Mouse (Mus musculus) heart, embryonic 10.5 days (tissue): ENCODE results near the gene Rab17. TPM values are rescaled to one million over a fixed set of nuclear protein-coding genes. Genes with fewer than 3 reads are reported as not detected.

Source experiments
- DNase-seq: peaks from one replicate; pipeline ENCODE4 v3.0.0-alpha.2; 2017; ENCODE audit warnings: low spot score
- H3K27ac ChIP-seq: fragments of 300-500 bp; sonication (generic); 2 replicates; pipeline ENCODE4 v1.5.1; 2016; ENCODE audit warnings: mild to moderate bottlenecking
- H3K27me3 ChIP-seq: fragments of 300-500 bp; sonication (generic); 2 replicates; pipeline ENCODE4 v1.6.1; 2016; ENCODE audit warnings: mild to moderate bottlenecking; ENCODE audit not compliant: poor library complexity, insufficient read depth, severe bottlenecking
- H3K36me3 ChIP-seq: fragments of 300-500 bp; sonication (generic); 2 replicates; pipeline ENCODE4 v1.6.1; 2016; ENCODE audit warnings: mild to moderate bottlenecking, moderate library complexity
- H3K4me1 ChIP-seq: fragments of 300-500 bp; sonication (generic); 2 replicates; pipeline ENCODE4 v1.6.1; 2016; ENCODE audit warnings: mild to moderate bottlenecking
- H3K4me3 ChIP-seq: fragments of 300-500 bp; sonication (generic); 2 replicates; pipeline ENCODE4 v1.5.1; 2016; ENCODE audit warnings: mild to moderate bottlenecking, moderate library complexity
- H3K9me3 ChIP-seq: fragments of 300-500 bp; sonication (generic); 2 replicates; pipeline ENCODE4 v1.6.1; 2016; ENCODE audit warnings: mild to moderate bottlenecking, moderate library complexity
- WGBS: fragments of 180-500 bp; shearing (Covaris S2); methylation state at CpG from one replicate; pipeline ENCODE4 v1.1.7; 2016; 5-methylcytosine and 5-hydroxymethylcytosine counted together
- polyA plus RNA-seq: library from polyadenylated mRNA; unstranded; fragments of >200 nt; fragmentation: Nextera tagmentation; extraction: Ambion mirVana; gene quantifications from 2 replicates; pipeline ENCODE4 v1.2.1, GENCODE M21; 2016

The Rab17 gene
- polyA plus RNA-seq, 1 experiment from 2014 or later: 0.94 TPM

GRCm38 (mm10) chr1:90951670-90952069 is 17.8 kb downstream of the Rab17 start:
- Histone ChIP-seq H3K9me3 (no peaks in the 10 kb centered on the region), H3K27ac (no peak overlapping the region), H3K4me3 (no peak overlapping the region), H3K36me3 (no peaks in the 10 kb centered on the region), H3K27me3 (peaks cover 19% of the 10 kb centered on the region), H3K4me1 (peaks cover 3% of the 10 kb centered on the region; the same call in 1 of the 2 replicates)
- WGBS: 58% methylated on average over 7 of the region's 7 CpGs
- DNase-seq: no peak

DNA sequence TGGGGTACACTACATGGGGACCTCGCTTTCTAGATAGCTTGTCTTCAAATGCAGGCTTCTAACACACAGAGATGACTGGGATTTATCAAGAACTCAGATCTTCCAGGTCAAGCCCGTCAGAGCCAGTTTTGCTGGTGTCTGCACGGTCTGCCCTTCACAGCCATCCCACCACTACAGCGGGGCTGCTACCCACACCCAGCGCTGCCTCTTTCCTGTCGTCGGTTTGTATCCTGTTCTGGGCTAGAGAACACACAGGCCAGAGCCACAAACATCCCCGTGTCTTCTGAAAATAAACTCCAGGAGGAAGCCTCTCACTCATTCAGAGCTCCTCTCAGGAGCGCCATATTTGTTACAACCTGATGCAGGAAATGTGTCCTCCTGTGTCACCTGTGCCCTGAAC is 20.2 kb downstream of the Rab17 start:
- no peak overlapping the region for H3K4me3 ChIP-seq
- no peaks in the 10 kb centered on the region for H3K36me3 ChIP-seq
- H3K9me3 ChIP-seq: no peaks in the 10 kb centered on the region
- DNase-seq: no peak
- no peak overlapping the region for H3K27ac ChIP-seq
- 63% methylated on average over 9 of the region's 9 CpGs for WGBS
- peaks cover 22% of the 10 kb centered on the region for H3K27me3 ChIP-seq
- peaks cover 9% of the 10 kb centered on the region; the same call in 1 of the 2 replicates for H3K4me1 ChIP-seq

DNA sequence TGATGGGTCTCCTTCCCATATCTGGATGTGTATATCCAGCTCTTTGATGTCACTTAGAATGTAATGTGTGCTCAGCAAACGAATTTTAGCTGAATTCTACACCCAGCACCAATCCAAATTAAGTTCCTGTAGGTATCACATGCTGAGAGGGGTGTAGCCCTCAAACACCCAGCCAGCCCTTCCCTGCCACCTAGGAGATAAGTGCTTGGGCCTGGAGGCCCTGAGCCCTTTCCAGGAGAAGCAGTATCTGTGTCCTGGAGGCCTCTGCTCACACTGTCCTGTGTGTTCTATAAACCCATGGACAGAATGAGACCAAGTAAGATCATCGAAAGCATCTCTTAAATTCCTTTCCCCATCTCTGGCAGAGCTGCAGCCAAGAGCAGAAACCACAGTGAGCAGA is 22.2 kb downstream of the Rab17 start:
- Histone ChIP-seq H3K36me3 (no peaks in the 10 kb centered on the region), H3K27me3 (peaks cover 30% of the 10 kb centered on the region), H3K4me3 (no peak overlapping the region), H3K9me3 (no peaks in the 10 kb centered on the region), H3K27ac (no peak overlapping the region), H3K4me1 (peaks cover 9% of the 10 kb centered on the region; the same call in 1 of the 2 replicates)
- DNase-seq: no peak
- 66% methylated on average over 2 of the region's 2 CpGs for WGBS

- no peak overlapping the region for H3K27ac ChIP-seq
- H3K4me3 ChIP-seq: no peak overlapping the region
- WGBS: 52% methylated on average over 10 of the region's 10 CpGs
- H3K4me1 ChIP-seq: peaks cover 9% of the 10 kb centered on the region; the same call in 1 of the 2 replicates
- peaks cover 33% of the 10 kb centered on the region for H3K27me3 ChIP-seq
- DNase-seq: no peak
- no peaks in the 10 kb centered on the region for H3K36me3 ChIP-seq
- H3K9me3 ChIP-seq: no peaks in the 10 kb centered on the region
Observed at GRCm38 (mm10) chr1:90945171-90945570, 24.3 kb downstream of the Rab17 start.

GRCm38 (mm10) chr1:90939980-90940379 is 29.5 kb downstream of the Rab17 start:
- no peak overlapping the region for H3K4me3 ChIP-seq
- DNase-seq: no peak
- no peaks in the 10 kb centered on the region for H3K9me3 ChIP-seq
- H3K4me1 ChIP-seq: peaks cover 7% of the 10 kb centered on the region
- H3K27ac ChIP-seq: no peak overlapping the region
- 83% methylated on average over 4 of the region's 4 CpGs for WGBS
- peaks cover 43% of the 10 kb centered on the region for H3K27me3 ChIP-seq
- H3K36me3 ChIP-seq: no peaks in the 10 kb centered on the region

DNA sequence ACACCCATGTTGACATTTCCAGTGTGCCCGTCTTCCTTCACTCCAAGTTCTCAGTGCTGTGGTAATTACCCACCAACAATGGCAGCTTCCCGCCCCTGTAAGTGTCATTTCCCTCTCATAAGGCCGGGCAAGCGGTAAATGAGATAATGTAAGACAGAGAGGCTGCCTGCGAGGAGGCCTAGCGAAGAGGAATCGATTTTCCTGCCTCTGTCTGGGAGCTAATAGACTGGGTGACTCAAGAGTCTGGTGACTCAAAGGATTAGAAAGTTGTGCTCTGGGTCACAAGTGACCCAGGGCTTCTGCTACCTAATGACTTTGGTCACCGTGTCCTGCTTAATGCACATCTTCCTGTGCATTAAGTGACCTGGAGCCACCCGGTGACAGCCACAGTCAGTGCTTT is 32.5 kb downstream of the Rab17 start:
- Histone ChIP-seq H3K4me3 (no peak overlapping the region), H3K27me3 (peaks cover 33% of the 10 kb centered on the region), H3K36me3 (no peaks in the 10 kb centered on the region), H3K27ac (no peak overlapping the region), H3K9me3 (no peaks in the 10 kb centered on the region), H3K4me1 (peaks cover 11% of the 10 kb centered on the region; the same call in 1 of the 2 replicates)
- DNase-seq: no peak
- 60% methylated on average over 9 of the region's 9 CpGs for WGBS

DNA sequence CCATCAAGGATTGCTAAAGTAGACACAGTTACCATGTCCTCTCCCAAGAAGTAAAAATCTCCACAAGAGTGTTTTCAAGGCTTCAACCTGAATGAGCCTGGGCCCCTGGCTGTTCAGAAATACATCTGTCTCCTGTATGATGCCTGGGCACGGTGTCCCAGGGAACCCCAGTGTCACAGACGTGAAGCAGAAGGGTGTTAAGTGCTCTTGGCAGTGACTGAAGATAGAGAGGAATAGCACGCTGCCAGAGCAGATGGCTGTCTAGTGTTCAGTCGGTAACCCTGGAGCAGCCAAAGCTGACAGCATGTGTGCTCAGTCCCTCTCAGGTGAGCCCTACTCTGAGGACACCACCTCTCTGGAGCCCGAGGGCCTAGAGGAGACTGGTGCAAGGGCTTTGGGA is 36.5 kb downstream of the Rab17 start:
- Histone ChIP-seq H3K9me3 (no peaks in the 10 kb centered on the region), H3K27me3 (peaks cover 17% of the 10 kb centered on the region), H3K4me1 (peaks cover 19% of the 10 kb centered on the region), H3K4me3 (no peak overlapping the region), H3K27ac (no peak overlapping the region), H3K36me3 (no peaks in the 10 kb centered on the region)
- DNase-seq: no peak
- WGBS: 51% methylated on average over 5 of the region's 5 CpGs

DNA sequence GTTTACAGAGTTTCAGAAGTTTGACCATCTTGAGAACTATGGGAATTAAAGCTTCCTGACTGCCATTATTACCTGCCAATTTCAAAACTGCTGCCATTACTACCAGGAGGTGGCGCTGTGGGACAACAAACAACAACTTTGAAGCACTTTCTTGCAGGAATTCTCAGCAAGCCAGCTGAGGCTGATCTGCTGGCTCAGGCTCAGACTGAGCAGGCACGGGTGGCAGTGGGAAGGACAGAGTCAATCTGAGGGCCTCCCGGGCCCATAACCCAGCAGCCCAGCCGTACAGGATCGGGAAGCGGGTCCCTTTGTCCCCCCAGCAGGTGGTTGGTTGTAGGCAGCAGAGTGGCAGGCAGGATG is 40.9 kb downstream of the Rab17 start:
- H3K27ac ChIP-seq: no peak overlapping the region

DNA sequence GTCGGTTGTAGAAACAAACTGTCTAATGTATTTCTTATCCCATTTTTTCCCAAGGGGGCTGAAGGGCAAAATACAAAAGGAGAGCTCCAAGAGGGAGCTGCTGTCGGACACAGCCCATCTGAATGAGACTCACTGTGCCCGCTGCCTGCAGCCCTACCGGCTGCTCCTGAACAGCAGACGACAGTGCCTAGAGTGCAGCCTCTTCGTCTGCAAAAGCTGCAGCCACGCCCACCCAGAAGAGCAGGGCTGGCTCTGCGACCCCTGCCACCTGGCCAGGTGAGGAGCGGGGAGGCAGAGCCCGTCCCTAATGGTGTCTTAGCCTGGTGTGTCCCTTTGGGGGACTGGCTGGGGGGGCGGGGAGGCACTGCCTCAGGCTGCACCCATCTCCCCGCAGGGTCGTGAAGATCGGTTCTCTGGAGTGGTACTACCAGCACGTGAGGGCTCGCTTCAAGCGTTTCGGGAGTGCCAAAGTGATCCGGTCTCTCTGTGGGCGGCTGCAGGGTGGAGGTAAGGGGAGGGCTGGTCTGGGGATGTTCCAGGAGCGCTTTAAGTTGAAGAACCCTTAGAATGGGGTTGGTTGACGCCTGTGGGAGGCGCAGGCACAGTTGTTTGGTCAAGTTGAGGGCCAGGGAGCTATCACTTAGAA is 41.4 kb downstream of the Rab17 start:
- H3K9me3 ChIP-seq: no peaks in the 10 kb centered on the region
- no peak for DNase-seq
- H3K27me3 ChIP-seq: peaks cover 12% of the 10 kb centered on the region; the same call in 1 of the 2 replicates
- H3K27ac ChIP-seq: peak overlapping the region; percentile 63; the same call in 1 of the 2 replicates
- peaks cover 21% of the 10 kb centered on the region for H3K4me1 ChIP-seq
- peak overlapping the region; percentile 62 for H3K4me3 ChIP-seq
- WGBS: 1% methylated on average over 23 of the region's 23 CpGs
- H3K36me3 ChIP-seq: no peaks in the 10 kb centered on the region

More for the DNA sequence above, 40.9 kb downstream of the Rab17 start:
- Histone ChIP-seq H3K9me3 (no peaks in the 10 kb centered on the region), H3K27me3 (peaks cover 16% of the 10 kb centered on the region; the same call in 1 of the 2 replicates), H3K4me1 (peaks cover 23% of the 10 kb centered on the region), H3K4me3 (peak overlapping the region; percentile 62), H3K36me3 (no peaks in the 10 kb centered on the region)
- WGBS: 5% methylated on average over 6 of the region's 6 CpGs
- DNase-seq: peak; percentile 93

DNA sequence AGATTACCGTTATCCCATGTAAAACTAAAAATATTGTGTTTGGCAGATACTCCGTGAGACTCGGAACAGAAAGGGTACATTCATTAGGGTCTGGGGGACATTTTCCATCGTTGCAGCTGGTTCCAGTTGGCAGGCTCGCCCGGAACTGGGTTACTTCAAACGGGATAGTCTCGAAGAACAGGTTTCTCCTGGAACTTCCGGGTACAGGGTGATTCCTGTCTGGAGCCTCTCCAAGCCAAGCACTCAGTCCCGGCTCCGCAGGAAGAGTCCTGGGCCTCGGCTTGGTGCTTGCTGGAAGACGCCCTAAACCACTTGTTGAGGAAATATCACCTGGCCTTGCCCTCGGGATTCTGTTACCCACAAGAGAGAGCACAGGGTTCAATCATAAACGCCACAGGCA is 42.2 kb downstream of the Rab17 start:
- Histone ChIP-seq H3K27me3 (peaks cover 11% of the 10 kb centered on the region; the same call in 1 of the 2 replicates), H3K27ac (no peak overlapping the region), H3K9me3 (no peaks in the 10 kb centered on the region), H3K36me3 (no peaks in the 10 kb centered on the region), H3K4me1 (peaks cover 14% of the 10 kb centered on the region), H3K4me3 (0 out of 2 replicates have a peak overlapping the region, but pooled peaks have one; percentile 62)
- no peak for DNase-seq
- 39% methylated on average over 15 of the region's 15 CpGs for WGBS

- 90% methylated on average over 4 of the region's 4 CpGs for WGBS
- no peak overlapping the region for H3K4me3 ChIP-seq
- H3K4me1 ChIP-seq: peaks cover 14% of the 10 kb centered on the region
- H3K27me3 ChIP-seq: peaks cover 11% of the 10 kb centered on the region; the same call in 1 of the 2 replicates
- H3K27ac ChIP-seq: no peak overlapping the region
- H3K36me3 ChIP-seq: no peaks in the 10 kb centered on the region
- no peak for DNase-seq
- no peaks in the 10 kb centered on the region for H3K9me3 ChIP-seq
Observed at GRCm38 (mm10) chr1:90926030-90926429, 43.4 kb downstream of the Rab17 start.

- Histone ChIP-seq H3K4me3 (no peak overlapping the region), H3K9me3 (peaks cover 6% of the 10 kb centered on the region), H3K27me3 (0 out of 2 replicates have a peak, but pooled peaks cover 3% of the 10 kb centered on the region), H3K4me1 (peaks cover 16% of the 10 kb centered on the region), H3K27ac (no peak overlapping the region), H3K36me3 (0 out of 2 replicates have a peak, but pooled peaks cover 3% of the 10 kb centered on the region)
- no peak for DNase-seq
- 86% methylated on average over 9 of the region's 9 CpGs for WGBS
Observed at GRCm38 (mm10) chr1:90921687-90922086, 47.8 kb downstream of the Rab17 start.

DNA sequence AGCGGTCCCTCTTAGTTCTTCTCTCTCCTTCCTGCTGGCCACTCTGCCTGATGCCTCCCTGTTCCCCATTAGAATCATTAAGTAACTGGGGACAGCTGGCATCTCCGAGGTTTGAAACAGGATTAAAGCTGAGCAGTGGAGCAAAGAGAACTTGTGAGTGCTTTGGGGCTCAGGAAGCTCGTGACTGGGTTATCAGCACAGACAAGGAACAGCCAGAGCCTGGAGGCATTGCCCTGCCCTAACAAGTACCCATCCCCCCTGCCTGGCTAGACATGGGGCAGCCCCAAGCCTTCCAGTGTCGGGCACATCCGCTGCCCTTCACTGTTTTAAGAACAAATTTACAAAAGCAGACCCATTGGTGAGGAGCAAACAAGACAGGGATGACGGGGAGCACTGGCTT is 52.0 kb downstream of the Rab17 start:
- 0 out of 2 replicates have a peak, but pooled peaks cover 3% of the 10 kb centered on the region for H3K36me3 ChIP-seq
- H3K4me1 ChIP-seq: peaks cover 32% of the 10 kb centered on the region
- peaks cover 6% of the 10 kb centered on the region for H3K9me3 ChIP-seq
- H3K27ac ChIP-seq: no peak overlapping the region; the same call in 1 of the 2 replicates
- DNase-seq: no peak
- peaks cover 30% of the 10 kb centered on the region for H3K27me3 ChIP-seq
- H3K4me3 ChIP-seq: no peak overlapping the region
- 39% methylated on average over 6 of the region's 6 CpGs for WGBS
